Mouse (Mus musculus) right cerebral cortex, adult 18-20 months (tissue): ENCODE results near the gene Cks2.
"Not testable (repeated sequence)": the region's sequence is repeated elsewhere in the genome, so short reads cannot be mapped to it uniquely, and the experiment has no call there.

Source experiments
- DNase-seq: peaks from one replicate; pipeline ENCODE4 v3.0.0; 2022; ENCODE audit warnings: mixed read lengths

Cks2 gene

DNA sequence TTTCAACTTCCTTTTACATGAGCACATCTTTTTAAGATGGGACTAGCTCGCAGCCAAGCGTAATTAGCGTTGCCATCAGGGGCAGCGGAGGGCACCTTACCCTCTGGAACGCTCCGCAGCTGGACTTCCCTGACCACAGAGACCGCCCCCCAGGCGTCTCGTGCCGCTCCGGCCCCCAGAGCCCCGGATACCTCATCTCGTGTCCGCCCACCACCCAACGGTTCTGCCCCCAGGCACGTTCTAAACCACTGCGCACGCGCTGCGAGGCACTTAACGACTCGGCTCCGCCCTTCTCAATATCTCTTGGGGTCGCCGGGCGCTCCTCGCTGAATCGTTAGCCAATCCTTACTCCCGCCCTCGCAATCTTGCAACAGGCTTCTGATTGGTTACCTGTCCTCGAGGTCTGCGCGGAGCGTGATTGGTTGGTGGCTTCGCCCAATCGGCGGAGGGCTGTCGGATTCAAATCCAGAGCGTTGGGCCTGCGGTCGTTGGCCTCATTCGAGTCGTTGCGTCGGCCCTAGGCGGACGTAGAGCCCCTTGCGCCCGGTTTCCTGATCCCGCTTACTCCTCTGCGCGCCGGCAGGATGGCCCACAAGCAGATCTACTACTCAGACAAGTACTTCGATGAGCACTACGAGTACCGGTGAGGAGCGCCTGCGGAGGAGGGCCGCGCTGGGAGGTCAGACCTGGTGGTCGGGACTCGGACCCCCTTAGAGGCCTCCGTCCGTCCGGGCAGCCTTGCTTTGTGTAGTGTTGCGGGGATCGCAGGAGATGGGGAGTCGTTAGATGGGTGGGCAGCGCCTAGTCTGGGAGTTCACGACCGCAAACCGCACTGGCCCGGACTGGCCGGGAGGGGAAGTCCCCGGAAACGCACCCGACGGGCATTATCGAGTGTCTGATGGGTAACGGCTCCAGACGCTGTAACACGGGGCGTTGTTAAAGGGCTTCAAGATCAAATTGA lies at the start of gene Cks2:
TSS of gene Cks2 (plus strand) at position 404 of the 961 bp plus-strand sequence.
- peak; percentile 98 for DNase-seq

DNA sequence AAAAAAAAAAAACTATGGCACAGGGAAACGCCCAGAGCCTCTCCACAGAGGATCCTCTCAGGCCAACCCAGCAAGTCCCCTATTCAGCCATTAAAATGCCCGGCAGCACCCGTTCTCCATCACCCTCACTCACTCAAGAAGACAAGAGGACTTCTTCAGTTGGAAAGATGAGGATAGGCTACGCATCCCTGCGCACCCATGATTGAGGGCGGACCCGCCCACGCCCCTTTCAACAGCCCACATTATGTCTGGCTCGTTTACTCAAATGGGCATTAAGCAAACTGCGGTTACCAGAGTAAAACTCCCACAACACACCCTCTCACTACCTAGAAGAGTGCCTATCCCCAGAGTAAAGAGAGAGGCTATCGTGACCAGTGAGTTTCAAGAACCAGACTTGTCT lies 49.6 kb upstream of the Cks2 start:
- DNase-seq: peak; percentile 29

DNA sequence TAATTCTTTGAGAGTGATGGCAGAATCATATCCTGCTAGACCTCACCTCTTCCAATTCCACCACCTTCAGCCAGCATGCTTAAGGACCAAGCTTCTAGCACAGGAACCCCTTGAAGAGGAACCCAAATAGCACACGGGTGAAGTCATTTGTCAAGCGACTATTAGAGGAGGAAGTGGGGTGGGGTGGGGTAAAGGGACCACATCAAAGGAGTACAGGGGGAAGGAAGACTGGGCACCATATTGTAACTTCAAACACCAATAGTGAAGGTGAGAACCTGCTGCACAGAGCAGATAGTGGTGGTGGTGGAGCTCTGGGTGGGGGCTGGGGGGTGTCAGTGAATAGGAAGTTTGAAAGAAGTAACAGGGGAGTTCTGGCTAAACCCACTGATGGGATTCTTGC lies 47.0 kb upstream of the Cks2 start:
- DNase-seq: no peak

DNA sequence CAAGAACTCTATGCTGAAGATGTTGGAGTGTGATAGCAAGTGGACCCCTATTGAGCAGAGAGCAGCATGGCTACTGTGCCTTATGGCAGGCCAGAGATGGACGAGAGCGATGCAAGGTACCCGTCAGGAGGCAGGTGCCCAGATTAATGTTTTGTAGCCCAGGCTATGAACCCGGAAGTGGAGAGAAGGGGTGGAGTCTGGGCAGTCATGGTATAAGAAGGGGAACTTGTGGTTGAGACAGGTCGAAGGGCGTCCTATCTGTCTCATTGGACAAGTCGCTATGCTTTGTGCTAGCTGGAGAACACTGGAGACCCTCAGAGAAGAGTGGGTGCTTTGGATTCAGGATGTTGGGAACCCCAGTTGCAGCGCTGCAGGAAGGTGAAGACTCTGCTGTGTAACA lies 44.9 kb upstream of the Cks2 start:
- DNase-seq: no peak

DNA sequence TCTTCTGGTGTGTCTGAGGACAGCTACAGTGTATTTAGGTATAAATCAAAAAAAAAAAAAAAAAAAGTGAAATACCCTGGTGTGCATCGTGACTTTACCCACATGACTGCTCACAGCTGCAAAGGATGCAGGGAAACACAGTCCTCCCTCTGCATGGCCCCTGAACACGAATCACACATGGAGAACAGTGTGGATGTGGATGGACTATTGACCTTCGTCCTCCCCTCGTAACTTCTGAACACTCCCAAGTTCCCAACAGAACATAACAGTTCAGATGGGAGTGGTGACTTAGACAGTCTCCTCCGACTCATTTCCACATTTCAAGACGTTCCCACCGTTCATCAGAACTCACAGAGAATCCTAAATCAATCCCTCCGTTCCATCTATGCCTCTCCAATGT lies 42.3 kb upstream of the Cks2 start:
- no peak for DNase-seq

DNA sequence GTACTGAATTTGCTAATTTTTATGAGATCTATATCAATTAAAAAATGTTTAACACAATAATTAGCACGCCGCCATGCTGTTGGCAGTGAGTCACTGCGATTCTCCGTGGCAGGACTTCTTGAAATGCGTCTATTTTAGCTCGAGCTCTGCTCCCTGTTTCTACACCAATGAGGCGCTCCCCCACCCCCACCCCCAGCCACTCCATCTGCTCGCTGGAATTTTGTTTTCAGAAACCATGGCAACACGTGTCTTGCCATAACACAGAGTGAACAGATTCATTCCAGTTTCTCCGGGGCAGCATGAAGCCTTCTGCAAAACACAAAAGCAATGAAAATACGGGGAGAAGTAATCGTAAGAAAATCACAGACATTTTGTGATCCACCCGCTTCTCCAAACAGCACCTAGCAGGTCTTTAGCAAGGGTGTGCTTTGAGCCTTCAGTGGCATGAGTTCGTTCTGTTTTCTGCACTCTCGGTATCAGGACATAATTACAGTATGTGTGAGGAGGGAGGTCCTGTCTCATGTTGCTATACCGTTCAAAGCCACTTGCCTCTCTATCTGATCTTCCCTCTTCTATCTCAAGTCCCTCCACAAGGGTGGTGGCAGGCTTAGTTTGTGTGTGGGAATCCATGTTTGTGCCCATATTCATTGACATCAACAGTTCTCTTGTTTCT lies 41.7 kb upstream of the Cks2 start:
- DNase-seq: peak; percentile 78

DNA sequence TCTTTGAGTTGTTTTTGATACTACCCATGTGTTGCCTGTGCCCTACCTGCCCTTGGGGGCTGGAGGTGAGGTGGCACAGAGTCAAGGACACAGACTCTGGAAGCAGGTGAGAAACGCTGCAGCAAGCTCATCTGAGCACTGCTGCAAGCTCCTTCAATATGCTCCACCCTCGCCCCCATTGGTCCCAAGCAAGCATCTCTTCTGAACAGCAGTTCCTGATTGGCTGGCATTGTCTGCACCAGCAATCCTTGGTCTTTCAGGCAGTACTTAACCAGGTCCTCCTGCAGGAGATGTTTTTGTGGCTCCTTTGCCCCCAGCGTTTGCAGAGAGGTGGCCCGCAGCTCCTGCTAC lies 41.2 kb upstream of the Cks2 start:
- peak; percentile 72 for DNase-seq

DNA sequence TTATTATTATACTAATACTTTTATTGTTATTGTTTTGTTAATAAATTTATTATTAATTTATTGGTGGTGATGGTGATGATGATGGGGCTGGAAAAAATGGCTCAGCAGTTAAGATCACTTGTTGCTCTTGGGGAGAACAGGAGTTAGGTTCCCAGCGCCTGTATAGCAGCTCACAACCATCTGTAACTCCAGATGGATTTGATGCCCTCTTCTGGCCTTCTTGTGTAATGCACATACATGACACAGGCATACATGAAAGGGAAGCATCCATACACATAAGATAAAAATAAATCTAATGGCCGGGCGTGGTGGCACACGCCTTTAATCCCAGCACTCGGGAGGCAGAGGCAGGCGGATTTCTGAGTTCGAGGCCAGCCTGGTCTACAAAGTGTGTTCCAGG lies 35.8 kb upstream of the Cks2 start:
- DNase-seq: no peak

DNA sequence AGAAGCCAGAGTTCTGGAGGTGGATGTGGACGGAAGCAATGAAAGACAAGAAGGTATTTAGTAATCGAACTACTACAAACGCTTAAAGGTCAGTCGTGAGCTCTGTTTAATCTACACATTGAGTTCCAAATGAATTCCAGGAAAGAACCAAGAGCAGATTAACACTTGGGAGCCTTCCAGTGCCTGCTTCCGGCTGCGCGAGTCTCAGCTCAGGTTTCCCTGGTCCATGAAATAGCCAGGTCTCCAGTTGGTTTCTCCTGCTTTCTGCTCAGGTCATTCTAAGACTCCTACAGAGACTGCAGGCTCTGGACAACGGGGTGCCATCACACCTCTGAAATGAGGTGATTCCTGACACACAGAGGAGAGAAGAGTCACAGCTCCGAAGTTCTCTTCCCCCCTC lies 34.0 kb upstream of the Cks2 start:
- DNase-seq: no peak

DNA sequence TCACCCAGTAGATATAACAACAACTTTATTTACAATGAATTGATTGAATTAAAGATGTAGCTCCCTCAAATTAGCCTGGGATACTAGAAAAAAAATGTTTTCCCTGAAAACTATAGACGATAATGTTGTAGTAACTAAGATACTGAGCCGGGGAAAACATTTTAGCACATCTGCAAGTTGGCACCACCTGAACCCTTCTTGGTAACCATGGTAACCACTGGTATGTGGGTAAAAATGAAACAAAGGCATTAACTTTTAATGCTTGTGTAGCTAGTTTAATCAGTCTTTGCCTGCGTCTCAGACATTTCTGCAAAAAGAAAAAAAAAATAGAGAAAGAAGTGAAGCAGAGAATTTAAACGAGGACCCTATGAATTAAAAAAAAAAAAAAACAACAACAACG lies 33.5 kb upstream of the Cks2 start:
- DNase-seq: no peak

DNA sequence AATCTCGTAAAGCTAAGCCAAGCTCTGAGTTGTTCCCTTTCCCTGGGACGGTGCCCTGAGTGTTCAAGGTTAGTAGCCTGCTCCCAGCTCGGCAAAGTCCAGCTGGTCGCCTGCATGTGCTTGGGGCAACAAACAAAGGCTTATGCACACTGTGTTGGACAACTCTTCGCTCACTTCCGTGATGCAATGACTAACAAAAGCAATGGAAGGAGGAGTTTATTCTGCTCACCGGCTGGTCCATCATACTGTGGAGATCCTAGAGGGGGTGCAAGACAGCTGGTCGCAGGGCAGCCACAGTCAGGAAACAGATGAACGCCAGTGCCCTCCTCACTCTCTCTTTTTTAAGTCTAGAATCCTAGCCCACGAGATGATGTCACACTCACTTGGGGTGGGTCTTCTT lies 29.2 kb upstream of the Cks2 start:
- DNase-seq: no peak

DNA sequence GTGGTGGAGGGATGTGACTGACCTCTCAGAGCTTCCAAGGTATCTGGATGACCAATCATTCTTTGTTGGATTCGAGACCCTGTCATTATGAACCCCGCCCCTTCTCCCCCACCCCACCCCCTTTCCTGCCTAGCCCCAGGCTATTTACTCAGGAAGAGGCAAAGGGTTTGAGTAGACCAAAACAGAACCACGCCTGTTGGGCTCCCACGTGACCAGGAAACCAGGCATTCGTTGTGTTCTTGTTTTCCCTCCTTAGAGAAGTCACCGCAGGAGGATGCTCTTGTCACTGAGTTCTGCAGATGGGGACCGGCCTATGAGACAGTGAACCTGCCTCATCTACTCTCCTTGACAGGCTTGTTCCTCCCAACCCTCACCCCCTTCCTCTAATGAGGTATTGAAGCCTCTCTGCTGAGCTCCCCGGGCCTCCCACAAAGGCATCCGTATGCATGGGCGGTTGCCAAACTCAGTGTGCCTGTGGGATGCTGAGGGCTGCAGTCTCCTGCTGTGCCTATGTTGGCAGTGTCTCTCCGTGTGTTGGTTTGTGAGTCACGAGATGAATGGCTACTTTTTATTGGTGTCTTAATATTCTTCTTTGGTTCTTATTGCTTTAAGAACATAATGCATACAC lies 28.5 kb upstream of the Cks2 start:
- DNase-seq: peak; percentile 89

DNA sequence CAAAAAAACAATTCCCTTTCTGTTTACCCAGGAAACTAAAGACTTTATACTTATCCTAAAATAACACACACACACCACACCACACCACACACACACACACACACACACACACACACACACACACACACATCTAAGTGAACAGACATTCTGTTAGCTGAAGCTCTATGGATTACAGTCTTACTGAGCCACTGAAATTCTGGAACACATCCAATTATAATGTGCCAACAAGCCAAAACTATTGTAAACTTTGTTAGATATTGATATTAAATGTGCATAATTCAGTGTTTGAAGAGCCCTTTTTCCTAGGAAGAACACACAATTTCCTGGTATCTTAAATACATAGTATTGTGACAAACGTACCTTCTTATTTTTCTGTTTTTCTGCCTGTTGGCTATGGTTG lies 27.7 kb upstream of the Cks2 start:
- no peak for DNase-seq

DNA sequence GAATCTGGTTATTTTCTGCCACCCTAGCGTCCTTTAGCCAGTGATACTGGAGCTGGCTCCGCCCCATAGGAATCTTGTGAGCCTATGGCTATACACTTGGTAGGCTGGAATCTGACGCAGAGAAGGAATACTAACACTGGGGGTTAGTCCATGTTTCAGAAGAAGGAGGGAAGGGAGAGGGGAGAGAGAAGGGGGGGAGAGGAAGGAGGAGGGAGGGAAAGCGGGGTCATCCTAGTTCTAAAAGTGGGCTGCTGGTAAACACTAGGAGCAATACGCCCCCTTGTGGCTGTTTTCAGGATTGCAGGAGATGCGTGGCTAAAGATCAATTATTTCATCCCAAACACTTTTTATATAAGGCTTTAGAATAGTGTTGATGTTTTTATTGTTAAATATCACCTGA lies 27.2 kb upstream of the Cks2 start:
- DNase-seq: peak; percentile 55

DNA sequence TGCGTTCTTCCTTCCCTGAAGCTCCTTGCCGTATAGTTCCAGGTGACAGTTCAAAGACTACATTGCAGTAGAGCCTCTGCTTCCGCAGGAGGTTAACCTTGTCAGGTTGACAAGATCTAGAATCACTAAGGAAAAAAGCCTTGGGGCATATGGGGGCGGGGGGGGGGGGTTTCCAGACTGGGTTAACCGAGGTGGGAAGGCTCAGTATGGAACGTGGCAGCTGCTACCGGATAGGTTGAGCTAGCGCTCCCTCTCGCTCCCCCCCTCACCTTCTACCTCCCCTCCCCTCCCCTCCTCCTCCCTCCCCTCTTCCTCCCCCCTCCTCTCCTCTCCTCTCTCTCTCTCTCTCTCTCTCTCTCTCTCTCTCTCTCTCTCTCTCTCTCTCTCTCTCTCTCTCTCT lies 26.4 kb upstream of the Cks2 start:
- no peak for DNase-seq

DNA sequence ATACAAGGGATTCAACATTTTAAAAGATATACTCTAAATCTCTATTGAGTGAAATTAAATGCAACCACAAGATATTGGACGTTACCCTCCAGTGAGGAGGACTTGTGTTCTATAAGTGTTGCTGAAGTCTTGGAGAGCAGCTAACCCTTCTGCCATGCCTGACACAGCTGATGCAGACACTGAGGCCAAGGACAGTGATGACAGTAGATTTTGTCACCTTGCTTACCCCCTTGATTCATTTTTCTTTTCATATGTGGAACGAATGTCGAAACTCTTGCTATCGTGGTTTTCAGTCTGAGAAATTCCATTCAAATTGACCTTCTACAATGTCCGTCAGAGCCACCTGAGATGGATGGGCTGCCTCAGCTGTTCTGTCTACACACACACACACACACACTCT lies 22.4 kb upstream of the Cks2 start:
- no peak for DNase-seq

DNA sequence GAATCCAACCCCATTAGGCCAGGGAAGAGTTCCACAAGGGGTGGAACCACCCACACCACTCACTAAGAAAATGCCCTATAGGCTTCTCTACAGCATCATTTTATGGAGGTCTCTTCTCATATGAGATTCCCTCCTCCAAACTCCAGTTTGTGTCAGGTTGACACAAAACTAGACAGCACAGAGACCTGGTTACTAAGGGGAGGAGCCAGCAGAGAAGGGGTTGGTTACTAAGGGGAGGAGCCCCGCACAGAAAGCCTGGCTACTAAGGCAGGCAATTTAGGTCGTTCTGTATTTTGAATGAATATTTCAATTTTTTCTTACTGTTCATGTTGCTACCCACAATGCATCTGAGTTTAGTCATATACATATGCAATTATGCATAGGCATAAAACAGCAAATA lies 21.4 kb upstream of the Cks2 start:
- DNase-seq: no peak

DNA sequence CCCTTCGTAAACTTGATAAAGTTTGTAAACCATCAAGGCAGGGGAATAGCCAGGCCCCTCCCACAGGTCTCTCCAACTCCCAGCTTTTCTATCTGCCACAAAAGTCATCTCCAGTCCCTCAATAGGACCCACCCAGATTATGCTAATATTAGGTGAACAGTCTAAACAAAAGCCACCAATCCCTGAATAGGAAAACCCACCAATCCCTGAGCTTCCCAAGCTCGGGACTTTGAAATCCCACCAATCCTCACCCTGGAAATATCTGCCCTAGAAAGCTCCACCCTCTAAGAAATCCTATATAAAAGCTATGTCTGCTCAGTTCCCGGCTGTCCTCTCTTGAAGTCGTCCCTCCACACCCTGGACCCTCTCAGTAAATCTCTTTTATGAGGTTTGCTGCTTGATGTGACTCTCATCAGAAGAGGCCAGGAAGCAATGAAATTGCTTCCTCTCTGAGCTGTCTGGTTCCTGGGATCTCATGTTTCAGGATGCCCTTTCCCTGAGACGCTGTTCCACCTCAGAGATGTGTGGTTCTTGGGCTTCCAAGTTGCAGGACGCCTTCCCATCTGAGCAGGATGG lies 16.7 kb upstream of the Cks2 start:
- DNase-seq: no peak

DNA sequence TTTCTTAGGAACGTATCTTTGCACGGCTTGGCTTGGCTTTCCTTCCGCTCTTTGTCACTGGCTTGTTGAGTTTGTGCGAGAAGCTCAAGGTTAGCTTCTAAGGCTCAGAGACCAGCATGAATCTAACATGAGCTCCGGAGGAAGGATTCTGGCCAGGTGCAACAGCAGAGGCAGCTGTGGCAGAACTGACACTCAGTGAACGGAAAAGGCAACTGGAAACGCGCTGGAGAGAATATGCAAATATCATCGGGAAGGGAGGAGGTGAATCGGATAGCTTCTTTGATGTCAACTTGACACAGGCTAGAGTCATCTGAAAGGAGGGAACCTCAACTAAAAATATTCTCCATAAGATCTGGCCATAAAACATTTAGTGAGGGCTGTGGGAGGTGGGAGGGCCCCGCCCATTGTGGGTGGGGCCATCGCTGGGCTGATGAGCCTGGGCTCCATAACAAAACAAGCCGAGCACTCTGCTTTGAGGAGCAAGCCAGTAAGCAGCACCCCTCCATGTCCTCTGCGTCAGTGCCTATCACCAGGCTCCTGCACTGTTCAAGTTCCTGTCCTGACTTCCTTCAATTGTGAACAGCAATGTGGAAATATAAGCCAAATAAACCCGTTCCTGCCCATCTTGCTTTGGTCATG lies 13.6 kb upstream of the Cks2 start:
- DNase-seq: no peak

DNA sequence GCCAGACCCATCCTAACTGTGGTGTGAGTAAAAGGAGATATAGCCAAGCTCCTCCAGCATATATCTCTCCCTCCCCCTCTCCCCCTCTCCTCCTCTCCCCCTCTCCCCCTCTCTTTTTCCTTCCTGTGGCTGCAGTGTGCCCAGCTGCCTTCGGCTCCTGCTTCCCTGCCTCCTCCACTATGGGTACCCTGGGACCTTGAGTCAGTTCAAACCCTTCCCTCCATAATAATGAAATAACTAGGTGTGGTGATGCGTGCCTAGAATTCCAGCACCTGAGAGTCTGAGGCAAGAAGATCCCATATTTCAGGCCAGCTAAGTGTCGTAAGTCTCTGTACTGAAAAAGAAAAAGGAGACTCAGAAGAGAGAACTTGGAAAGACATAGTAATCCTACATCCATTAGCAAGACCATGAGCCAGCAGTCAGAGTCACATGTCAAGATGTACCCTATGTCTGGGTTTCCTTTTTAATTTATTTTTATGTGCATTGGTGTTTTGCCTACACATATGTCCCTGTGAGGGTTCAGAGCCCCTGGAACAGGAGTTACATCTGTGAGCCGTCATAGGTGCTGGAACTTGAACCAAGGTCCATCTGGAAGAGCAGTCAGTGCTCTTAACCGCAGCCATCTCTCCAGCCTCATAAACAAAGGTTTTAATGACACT lies 12.3 kb upstream of the Cks2 start:
- DNase-seq: no peak

DNA sequence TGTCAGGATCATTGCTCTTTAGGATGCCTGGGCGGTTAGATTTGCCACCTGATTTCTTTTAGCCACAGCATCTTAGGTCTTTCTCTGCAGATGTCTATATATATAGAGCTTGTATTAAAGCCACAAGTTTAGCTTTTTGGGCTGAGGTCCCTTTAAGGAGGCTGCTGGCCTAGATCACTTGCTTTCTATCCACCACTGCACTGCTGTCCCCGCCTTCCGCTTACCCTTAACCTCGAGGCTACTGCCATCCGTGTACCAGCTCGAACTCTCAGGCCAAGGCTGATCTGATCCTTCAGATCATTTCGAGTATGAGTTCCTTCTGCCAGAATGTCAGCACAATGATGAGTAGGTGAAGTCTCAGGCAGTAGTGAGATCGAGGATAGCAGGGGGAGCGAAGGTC lies 9.6 kb upstream of the Cks2 start:
- DNase-seq: not testable (repeated sequence)

DNA sequence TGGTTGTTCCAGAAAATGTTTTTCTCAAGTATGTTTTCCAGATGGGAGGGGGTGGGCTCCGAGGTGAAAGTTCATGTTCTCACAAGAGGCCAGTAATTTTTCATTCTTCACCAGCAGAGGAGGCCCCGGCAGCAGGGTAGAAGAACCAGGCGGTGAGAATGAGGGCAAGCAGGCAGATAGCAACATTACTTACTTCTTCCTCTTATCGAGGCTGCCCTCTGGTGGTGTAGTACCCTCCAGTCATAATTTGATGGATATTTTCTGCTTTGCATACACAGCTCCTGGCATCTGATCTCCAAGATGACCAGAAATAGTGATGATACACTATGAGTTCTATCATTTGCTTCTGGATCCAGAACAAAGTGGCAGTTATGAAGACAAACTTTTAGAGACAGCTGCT lies 6.1 kb upstream of the Cks2 start:
- DNase-seq: no peak

DNA sequence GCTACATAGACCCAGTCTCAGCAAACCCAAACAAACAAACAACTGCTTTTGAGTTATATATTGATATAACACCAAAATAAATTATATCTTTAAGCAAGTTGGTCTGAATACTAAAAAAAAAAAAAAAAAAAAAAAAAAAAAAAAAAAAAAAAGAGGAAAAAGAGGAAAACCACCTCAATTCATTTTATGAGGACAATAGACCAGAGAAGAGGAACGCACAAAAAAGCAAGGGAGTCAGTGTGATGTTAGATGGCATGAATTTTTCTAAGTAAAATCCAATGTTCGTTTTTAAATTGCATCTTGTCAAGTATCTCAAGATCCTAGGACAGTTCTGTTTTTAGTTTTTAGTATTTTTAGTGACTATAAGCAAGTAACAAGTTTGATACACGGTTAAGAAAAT lies 3.6 kb upstream of the Cks2 start:
- DNase-seq: no peak
